ENCODE assay signal across 8 mouse cellular contexts in genomic region chr5:84414931-84415431, GRCm38 (mm10). TPM values are rescaled to one million over a fixed set of nuclear protein-coding genes. Genes with fewer than 3 reads are reported as not detected.
DNase-seq lines count a peak whose midpoint lies in the region; ATAC-seq lines count a peak whose summit lies in the region.
"Had no signal": no experiment of that assay in that cellular context is flagged by ENCODE, and none has a peak within 500 bp of the region (broad histone marks: within the 10 kb centered on the region; RNA-seq: fewer than 3 reads in every experiment).

No protein-coding gene starts in this region.

- no peaks in the 10 kb centered on the region for H3K36me3 ChIP-seq in forebrain, embryonic 12.5 days (replicated peaks)
- no peaks in the 10 kb centered on the region for H3K36me3 ChIP-seq in neural tube, embryonic 14.5 days (ENCODE audit: control insufficient read depth, insufficient read depth, low read length)
- H3K36me3 ChIP-seq: liver, embryonic 13.5 days had no signal

- WGBS in forebrain, embryonic 12.5 days: 5% methylated on average over 8 of the region's 8 CpGs
- WGBS in neural tube, embryonic 14.5 days: under 1% methylated on average over 8 of the region's 8 CpGs

- DNase-seq in embryo, embryonic 11 days: peak; percentile 23
- peak; percentile 33 to 55 for DNase-seq in layer of hippocampus, postnatal 36 days
- no peak for DNase-seq in kidney, postnatal 36 days
- DNase-seq in lung, postnatal 36 days: no peak
- no peak for DNase-seq in gastrocnemius, adult 8-10 months (ENCODE audit: low spot score in 2 of 2)
- DNase-seq: liver, embryonic 13.5 days had no signal

- H3K27ac ChIP-seq in forebrain, embryonic 12.5 days: peak overlapping the region; percentile 63
- H3K27ac ChIP-seq in neural tube, embryonic 14.5 days (ENCODE audit: low read depth, low read length): peak overlapping the region; percentile 18; the same call in 1 of the 2 replicates
- H3K27ac ChIP-seq: liver, embryonic 13.5 days had no signal

- peak overlapping the region; percentile 81 for H3K4me3 ChIP-seq in forebrain, embryonic 12.5 days (replicated peaks)
- peak overlapping the region; percentile 61 for H3K4me3 ChIP-seq in neural tube, embryonic 14.5 days (ENCODE audit: low read depth, low read length)
- H3K4me3 ChIP-seq: liver, embryonic 13.5 days had no signal

- peak overlapping the region; percentile 85 for H3K9ac ChIP-seq in forebrain, embryonic 12.5 days
- H3K9ac ChIP-seq in neural tube, embryonic 14.5 days (replicated peaks; ENCODE audit: low read depth, low read length): peak overlapping the region; percentile 72
- H3K9ac ChIP-seq: liver, embryonic 13.5 days had no signal

- H3K9me3 ChIP-seq in forebrain, embryonic 12.5 days: no peaks in the 10 kb centered on the region
- H3K9me3 ChIP-seq in neural tube, embryonic 14.5 days (ENCODE audit: control insufficient read depth, low read length): no peaks in the 10 kb centered on the region
- H3K9me3 ChIP-seq: liver, embryonic 13.5 days had no signal

- H3K27me3 ChIP-seq in forebrain, embryonic 12.5 days: peaks cover 8% of the 10 kb centered on the region; the same call in 1 of the 2 replicates
- H3K27me3 ChIP-seq in neural tube, embryonic 14.5 days (ENCODE audit: control insufficient read depth, insufficient read depth, low read length): no peaks in the 10 kb centered on the region

- no peak for ATAC-seq in forebrain, embryonic 12.5 days (ENCODE audit: low FRiP score)
- ATAC-seq in neural tube, embryonic 14.5 days (ENCODE audit: low read depth): no peak

- H3K4me2 ChIP-seq in forebrain, embryonic 12.5 days: peak overlapping the region; percentile 87
- peak overlapping the region; percentile 81 for H3K4me2 ChIP-seq in neural tube, embryonic 14.5 days (ENCODE audit: low read depth, low read length)
- H3K4me2 ChIP-seq: liver, embryonic 13.5 days had no signal

- peaks cover 16% of the 10 kb centered on the region; the same call in 1 of the 2 replicates for H3K4me1 ChIP-seq in forebrain, embryonic 12.5 days
- peaks cover 5% of the 10 kb centered on the region; the same call in 1 of the 2 replicates for H3K4me1 ChIP-seq in neural tube, embryonic 14.5 days (ENCODE audit: control insufficient read depth, insufficient read depth, low read length)

RNA-seq across cellular contexts. Expression of gene Epha5, which starts 2.2 kb away (rescaled TPM):
- 61.2 and 68.4 TPM in 2 replicates for polyA plus RNA-seq in forebrain, embryonic 12.5 days (2016; fragmentation: Nextera tagmentation; extraction: Ambion mirVana)
- 100 to 1,000 TPM; 130 to 141 TPM for total RNA-seq in layer of hippocampus, postnatal 36 days (2021)
- 66.4 and 66.8 TPM in 2 replicates for polyA plus RNA-seq in neural tube, embryonic 14.5 days (2014; fragmentation: Nextera tagmentation; extraction: Ambion mirVana)
- total RNA-seq in gastrocnemius, adult 8-10 months (2022): not detected

Comparison
In these comparisons a context has a peak if more than half of its experiments do, and no peak if none do; other contexts are left out.
1. DNase-seq: peak in embryo, embryonic 11 days (single experiment) and layer of hippocampus, postnatal 36 days (2 of 2); none in kidney, postnatal 36 days (0 of 2), lung, postnatal 36 days (single experiment) and gastrocnemius, adult 8-10 months (0 of 2).
2. RNA of gene Epha5, which starts 2.2 kb away (total RNA-seq): 130 to 141 TPM in layer of hippocampus, postnatal 36 days; not detected in gastrocnemius, adult 8-10 months; every median in the first group is over 100 times any median in the second.